Comparison of ENCODE assay signal across 8 mouse cellular contexts in genomic region chr11:120423569-120424295, GRCm38 (mm10). TPM values are rescaled to one million over a fixed set of nuclear protein-coding genes. Genes with fewer than 3 reads are reported as not detected.
DNase-seq lines count a peak whose midpoint lies in the region; TF ChIP-seq lines count a peak whose summit lies in the region.

No protein-coding gene starts in this region.

- TF ChIP-seq CTCF in gastrocnemius, adult 2 months (IDR thresholded peaks at IDR 0.05) = peak; percentile 87

- H3K4me3 ChIP-seq in gastrocnemius, adult 2 months = no peak overlapping the region

- intact Hi-C loops in gastrocnemius, adult 2 months (cut with DNase I) = loop anchor here (2.0 to 5.0 kb wide), 2 partner anchors 36 to 65 kb away; no protein-coding TSS in a partner anchor
- intact Hi-C loops in left cerebral cortex, postnatal 36 days (cut with DNase I) = no loop called here

- H3K27ac ChIP-seq in gastrocnemius, adult 2 months = peak overlapping the region; percentile 87

- peak; percentile 17 to 66 for DNase-seq in spleen, adult 18-20 months
- no peak for DNase-seq in spleen, adult 12 weeks (ENCODE audit: low spot score)
- peak; percentile 58 for DNase-seq in c-Kit-positive CD71-positive TER-119-negative erythroid progenitor cells, embryonic 14.5 days (ENCODE audit: low read depth)
- DNase-seq in gastrocnemius, adult 2 months = peak; percentile 72
- DNase-seq in kidney, adult 18-20 months = peak; percentile 70
- DNase-seq in left cerebral cortex, postnatal 36 days (ENCODE audit: low spot score in 2 of 2) = peak; percentile 35 to 40
- DNase-seq in ovary, postnatal 14 days (ENCODE audit: low spot score) = peak; percentile 62
- DNase-seq in thymus, postnatal 25 days = peak; percentile 54

RNA-seq across cellular contexts. Expression of gene Nploc4, which starts 13.8 kb away (rescaled TPM):
- total RNA-seq in gastrocnemius, adult 2 months (2021) = 10 to 100 TPM; 75.8 to 94.9 TPM
- total RNA-seq in left cerebral cortex, postnatal 36 days (2021) = 10 to 100 TPM; 65.3 to 77.0 TPM

RNA-seq across cellular contexts. Expression of gene Tspan10, which starts 18.7 kb away (rescaled TPM):
- total RNA-seq in gastrocnemius, adult 2 months (2021) = 1 to 10 TPM in 1 of 2 experiments, not detected in 1; 1.1 TPM
- 1 to 10 TPM in 1 of 2 experiments, not detected in 1; 1.8 TPM for total RNA-seq in left cerebral cortex, postnatal 36 days (2021)

RNA-seq across cellular contexts. Expression of gene Pde6g, which starts 29.6 kb away (rescaled TPM):
- total RNA-seq in gastrocnemius, adult 2 months (2021) = 1 to 10 TPM in 1 of 2 experiments, under 1 TPM in 1; 0.41 to 1.2 TPM
- under 1 TPM; 0.37 to 0.66 TPM for total RNA-seq in left cerebral cortex, postnatal 36 days (2021)

RNA-seq across cellular contexts. Expression of gene Oxld1, which starts 34.1 kb away (rescaled TPM):
- total RNA-seq in gastrocnemius, adult 2 months (2021) = 10 to 100 TPM; 19.1 to 31.8 TPM
- 10 to 100 TPM; 14.3 to 20.6 TPM for total RNA-seq in left cerebral cortex, postnatal 36 days (2021)

RNA-seq across cellular contexts. Expression of gene Ccdc137, which starts 34.2 kb away (rescaled TPM):
- 1 to 10 TPM; 5.2 to 7.2 TPM for total RNA-seq in gastrocnemius, adult 2 months (2021)
- total RNA-seq in left cerebral cortex, postnatal 36 days (2021) = 10 to 100 TPM; 19.9 to 29.4 TPM
